Mouse (Mus musculus) limb, embryonic 15.5 days (tissue): ENCODE results near the gene Ggta1. TPM values are rescaled to one million over a fixed set of nuclear protein-coding genes. Genes with fewer than 3 reads are reported as not detected.
A peak's percentile ranks its signal among the peaks of the same experiment; 100 is the strongest.

Experiments
- ATAC-seq: fragments of 200-750 bp; cut with Nextera tagmentation; 2 replicates; pipeline ENCODE4 v1.8.0; 2017; ENCODE audit warnings: low read depth, moderate TSS enrichment; ENCODE audit not compliant: insufficient number of reproducible peaks, low FRiP score, low TSS enrichment
- H3K27ac ChIP-seq: fragments of 300-500 bp; sonication (generic); 2 replicates; pipeline ENCODE4 v1.5.1; 2015; ENCODE audit warnings: moderate library complexity, mild to moderate bottlenecking, inconsistent platforms
- H3K27me3 ChIP-seq: fragments of 300-500 bp; sonication (generic); 2 replicates; pipeline ENCODE4 v1.6.1; 2015; ENCODE audit warnings: inconsistent platforms
- H3K36me3 ChIP-seq: fragments of 300-500 bp; sonication (generic); 2 replicates; pipeline ENCODE4 v1.6.1; 2015; ENCODE audit warnings: inconsistent platforms
- H3K4me1 ChIP-seq: fragments of 300-500 bp; sonication (generic); 2 replicates; pipeline ENCODE4 v1.6.1; 2015; ENCODE audit warnings: inconsistent platforms
- H3K4me2 ChIP-seq: fragments of 300-500 bp; sonication (generic); 2 replicates; pipeline ENCODE4 v1.6.1; 2015; ENCODE audit warnings: mild to moderate bottlenecking, inconsistent platforms
- H3K4me3 ChIP-seq: fragments of 300-500 bp; sonication (generic); 2 replicates; pipeline ENCODE4 v1.5.1; 2015; ENCODE audit warnings: mild to moderate bottlenecking, inconsistent platforms
- H3K9ac ChIP-seq: fragments of 300-500 bp; sonication (generic); 2 replicates; pipeline ENCODE4 v1.6.1; 2015; ENCODE audit warnings: inconsistent platforms
- H3K9me3 ChIP-seq: fragments of 300-500 bp; sonication (generic); 2 replicates; pipeline ENCODE4 v1.6.1; 2016; ENCODE audit warnings: inconsistent platforms
- WGBS: fragments of 180-500 bp; shearing (Covaris S2); methylation state at CpG from one replicate; pipeline ENCODE4 v1.1.7; 2015; 5-methylcytosine and 5-hydroxymethylcytosine counted together
- polyA plus RNA-seq: library from polyadenylated mRNA; unstranded; fragments of >200 nt; fragmentation: Nextera tagmentation; extraction: Ambion mirVana; gene quantifications from 2 replicates; pipeline ENCODE4 v1.2.1, GENCODE M21; 2015

Gene Ggta1
- polyA plus RNA-seq, result 34.2 and 37.5 TPM in 2 replicates

GRCm38 (mm10) chr2:35462791-35463281 lies at the start of gene Ggta1:
Gene Ggta1, minus strand, starts transcription at chr2:35463231.
- H3K36me3 ChIP-seq, result no peaks in the 10 kb centered on the region
- WGBS, result 14% methylated on average over 7 of the region's 7 CpGs
- peak within 1 kb of the TSS; percentile 76 for H3K27ac ChIP-seq
- H3K27me3 ChIP-seq, result no peaks in the 10 kb centered on the region
- H3K9ac ChIP-seq, result peak within 1 kb of the TSS; percentile 68
- no peak for ATAC-seq
- no peaks in the 10 kb centered on the region for H3K9me3 ChIP-seq
- peak within 1 kb of the TSS; percentile 53 for H3K4me3 ChIP-seq
- H3K4me2 ChIP-seq, result peak within 1 kb of the TSS; percentile 87
- peaks cover 40% of the 10 kb centered on the region for H3K4me1 ChIP-seq

- H3K4me2 ChIP-seq, result no peak overlapping the region
- H3K36me3 ChIP-seq, result no peaks in the 10 kb centered on the region
- no peak overlapping the region for H3K9ac ChIP-seq
- H3K9me3 ChIP-seq, result no peaks in the 10 kb centered on the region
- H3K4me1 ChIP-seq, result peaks cover 57% of the 10 kb centered on the region
- WGBS, result 93% methylated on average over 4 of the region's 4 CpGs
- no peaks in the 10 kb centered on the region for H3K27me3 ChIP-seq
- no peak overlapping the region for H3K27ac ChIP-seq
- no peak for ATAC-seq
- no peak overlapping the region for H3K4me3 ChIP-seq
Measured at GRCm38 (mm10) chr2:35512226-35512625, 49.2 kb upstream of the Ggta1 start.

- peaks cover 69% of the 10 kb centered on the region for H3K4me1 ChIP-seq
- H3K9ac ChIP-seq, result no peak overlapping the region
- ATAC-seq, result no peak
- 10% methylated on average over 1 of the region's 1 CpGs for WGBS
- no peaks in the 10 kb centered on the region for H3K27me3 ChIP-seq
- no peaks in the 10 kb centered on the region for H3K36me3 ChIP-seq
- H3K4me3 ChIP-seq, result no peak overlapping the region
- no peak overlapping the region for H3K4me2 ChIP-seq
- H3K27ac ChIP-seq, result peak overlapping the region; percentile 38; the same call in 1 of the 2 replicates
- H3K9me3 ChIP-seq, result no peaks in the 10 kb centered on the region
Measured at GRCm38 (mm10) chr2:35510920-35511319, 47.9 kb upstream of the Ggta1 start.

- no peak overlapping the region for H3K4me3 ChIP-seq
- peaks cover 67% of the 10 kb centered on the region for H3K4me1 ChIP-seq
- peak overlapping the region; percentile 86; the same call in 1 of the 2 replicates for H3K27ac ChIP-seq
- no peak overlapping the region for H3K4me2 ChIP-seq
- no peak overlapping the region for H3K9ac ChIP-seq
- no peak for ATAC-seq
- no peaks in the 10 kb centered on the region for H3K27me3 ChIP-seq
- H3K36me3 ChIP-seq, result no peaks in the 10 kb centered on the region
- no peaks in the 10 kb centered on the region for H3K9me3 ChIP-seq
- 50% methylated on average over 4 of the region's 4 CpGs for WGBS
Measured at GRCm38 (mm10) chr2:35509888-35510287, 46.9 kb upstream of the Ggta1 start.

- H3K36me3 ChIP-seq, result no peaks in the 10 kb centered on the region
- ATAC-seq, result no peak
- peak overlapping the region; percentile 86 for H3K27ac ChIP-seq
- H3K9me3 ChIP-seq, result no peaks in the 10 kb centered on the region
- H3K9ac ChIP-seq, result no peak overlapping the region
- no peak overlapping the region for H3K4me2 ChIP-seq
- WGBS, result 30% methylated on average over 6 of the region's 6 CpGs
- H3K4me1 ChIP-seq, result peaks cover 67% of the 10 kb centered on the region
- no peak overlapping the region for H3K4me3 ChIP-seq
- H3K27me3 ChIP-seq, result no peaks in the 10 kb centered on the region
Measured at GRCm38 (mm10) chr2:35509343-35509667, 46.3 kb upstream of the Ggta1 start.

- no peaks in the 10 kb centered on the region for H3K36me3 ChIP-seq
- WGBS, result 13% methylated on average over 10 of the region's 10 CpGs
- no peaks in the 10 kb centered on the region for H3K27me3 ChIP-seq
- no peaks in the 10 kb centered on the region for H3K9me3 ChIP-seq
- no peak overlapping the region for H3K4me3 ChIP-seq
- no peak overlapping the region for H3K9ac ChIP-seq
- peak; percentile 67; the same call in 1 of the 2 replicates for ATAC-seq
- H3K4me1 ChIP-seq, result peaks cover 67% of the 10 kb centered on the region
- peak overlapping the region; percentile 86 for H3K27ac ChIP-seq
- no peak overlapping the region for H3K4me2 ChIP-seq
Measured at GRCm38 (mm10) chr2:35508597-35509342, 45.7 kb upstream of the Ggta1 start.

GRCm38 (mm10) chr2:35507191-35507511 lies 44.1 kb upstream of the Ggta1 start:
- Histone ChIP-seq H3K9me3 (no peaks in the 10 kb centered on the region), H3K27me3 (no peaks in the 10 kb centered on the region), H3K4me1 (peaks cover 73% of the 10 kb centered on the region), H3K4me2 (no peak overlapping the region), H3K36me3 (no peaks in the 10 kb centered on the region), H3K9ac (no peak overlapping the region), H3K4me3 (no peak overlapping the region), H3K27ac (peak overlapping the region; percentile 86)
- ATAC-seq, result no peak
- 26% methylated on average over 9 of the region's 9 CpGs for WGBS

GRCm38 (mm10) chr2:35506311-35507190 lies 43.5 kb upstream of the Ggta1 start:
- Histone ChIP-seq H3K9ac (no peak overlapping the region), H3K36me3 (no peaks in the 10 kb centered on the region), H3K4me3 (no peak overlapping the region), H3K9me3 (no peaks in the 10 kb centered on the region), H3K27me3 (no peaks in the 10 kb centered on the region), H3K4me1 (peaks cover 78% of the 10 kb centered on the region), H3K4me2 (no peak overlapping the region), H3K27ac (peak overlapping the region; percentile 86)
- no peak for ATAC-seq
- WGBS, result 55% methylated on average over 6 of the region's 6 CpGs

- Histone ChIP-seq H3K27ac (no peak overlapping the region), H3K27me3 (no peaks in the 10 kb centered on the region), H3K4me3 (no peak overlapping the region), H3K36me3 (no peaks in the 10 kb centered on the region), H3K4me2 (no peak overlapping the region), H3K9ac (no peak overlapping the region), H3K9me3 (no peaks in the 10 kb centered on the region), H3K4me1 (peaks cover 74% of the 10 kb centered on the region)
- no peak for ATAC-seq
- WGBS, result 83% methylated on average over 6 of the region's 6 CpGs
Measured at GRCm38 (mm10) chr2:35505519-35506286, 42.7 kb upstream of the Ggta1 start.

- no peak overlapping the region for H3K4me2 ChIP-seq
- peaks cover 66% of the 10 kb centered on the region for H3K4me1 ChIP-seq
- ATAC-seq, result no peak
Measured at GRCm38 (mm10) chr2:35504417-35504776, 41.4 kb upstream of the Ggta1 start.

GRCm38 (mm10) chr2:35503723-35504416 lies 40.8 kb upstream of the Ggta1 start:
- H3K4me3 ChIP-seq, result no peak overlapping the region
- no peak overlapping the region for H3K9ac ChIP-seq
- H3K27ac ChIP-seq, result peak overlapping the region; percentile 78
- no peak for ATAC-seq
- peaks cover 60% of the 10 kb centered on the region for H3K4me1 ChIP-seq
- no peaks in the 10 kb centered on the region for H3K36me3 ChIP-seq
- no peaks in the 10 kb centered on the region for H3K9me3 ChIP-seq
- 20% methylated on average over 8 of the region's 8 CpGs for WGBS
- no peak overlapping the region for H3K4me2 ChIP-seq
- no peaks in the 10 kb centered on the region for H3K27me3 ChIP-seq

More at GRCm38 (mm10) chr2:35504417-35504776, 41.4 kb upstream of the Ggta1 start:
- H3K9ac ChIP-seq, result no peak overlapping the region
- H3K36me3 ChIP-seq, result no peaks in the 10 kb centered on the region
- H3K4me3 ChIP-seq, result no peak overlapping the region
- peak overlapping the region; percentile 78 for H3K27ac ChIP-seq
- no peaks in the 10 kb centered on the region for H3K27me3 ChIP-seq
- no peaks in the 10 kb centered on the region for H3K9me3 ChIP-seq
- 38% methylated on average over 7 of the region's 7 CpGs for WGBS
